ENCODE assay signal across 26 mouse cellular contexts in genomic region chr17:73119150-73119549, GRCm38 (mm10). TPM values are rescaled to one million over a fixed set of nuclear protein-coding genes. Genes with fewer than 3 reads are reported as not detected.
DNase-seq lines count a peak whose midpoint lies in the region; ATAC-seq and TF ChIP-seq lines count a peak whose summit lies in the region.
"Had no signal": no experiment of that assay in that cellular context is flagged by ENCODE, and none has a peak within 500 bp of the region (broad histone marks: within the 10 kb centered on the region; RNA-seq: fewer than 3 reads in every experiment).

No protein-coding gene starts in this region.

- TF ChIP-seq CTCF in lung, adult 2 months (IDR thresholded peaks at IDR 0.05; ENCODE audit: insufficient read depth, low read length) = no peak

- 79% methylated on average over 6 of the region's 6 CpGs for WGBS in heart, embryonic 15.5 days
- WGBS in lung, adult 2 months = 84% methylated on average over 6 of the region's 6 CpGs

- H3K4me3 ChIP-seq in heart, embryonic 15.5 days = no peak overlapping the region
- no peak overlapping the region for H3K4me3 ChIP-seq in lung, adult 2 months (replicated peaks; ENCODE audit: extremely low read depth, low read depth, low read length)
- H3K4me3 ChIP-seq: embryonic facial prominence, embryonic 13.5 days; erythroblast, embryonic 14.5 days; forebrain, embryonic 13.5 days; layer of hippocampus, adult 2 months; limb, embryonic 12.5 days; neural tube, embryonic 13.5 days had no signal

- ATAC-seq in heart, embryonic 15.5 days (replicated peaks; ENCODE audit: insufficient number of reproducible peaks, insufficient read depth, low FRiP score, low read depth) = peak; percentile 18; the same call in 1 of the 2 replicates
- peak; percentile 32; the same call in 1 of the 2 replicates for ATAC-seq in megakaryocyte progenitor cell, adult 5-6 weeks (replicated peaks; ENCODE audit: poor library complexity)
- ATAC-seq: forebrain, embryonic 13.5 days; Patski had no signal

- H3K27ac ChIP-seq in heart, embryonic 15.5 days = no peak overlapping the region
- H3K27ac ChIP-seq: embryonic facial prominence, embryonic 13.5 days; forebrain, embryonic 13.5 days; layer of hippocampus, adult 2 months; limb, embryonic 12.5 days; neural tube, embryonic 13.5 days had no signal

- no peaks in the 10 kb centered on the region for H3K9me3 ChIP-seq in heart, embryonic 15.5 days (replicated peaks)
- H3K9me3 ChIP-seq: embryonic facial prominence, embryonic 13.5 days; forebrain, embryonic 13.5 days; limb, embryonic 12.5 days; neural tube, embryonic 13.5 days had no signal

- H3K36me3 ChIP-seq in heart, embryonic 15.5 days = no peaks in the 10 kb centered on the region
- H3K36me3 ChIP-seq: embryonic facial prominence, embryonic 13.5 days; limb, embryonic 12.5 days; neural tube, embryonic 13.5 days had no signal

- no peak overlapping the region for H3K9ac ChIP-seq in heart, embryonic 15.5 days
- H3K9ac ChIP-seq: embryonic facial prominence, embryonic 13.5 days; forebrain, embryonic 13.5 days; limb, embryonic 12.5 days; neural tube, embryonic 13.5 days had no signal

- no peak for DNase-seq in heart, adult 8-10 months (ENCODE audit: low spot score)
- peak; percentile 1 for DNase-seq in T-cell, adult 2 months (ENCODE audit: low spot score)
- DNase-seq in thymus, postnatal 4 days = peak; percentile 51
- DNase-seq in lung, adult 2 months = no peak
- no peak for DNase-seq in kidney, adult 9 months
- DNase-seq: adrenal gland, postnatal 14 days; cerebellum, adult 2 months; cerebellum, postnatal 25 days; embryo, embryonic 11 days; heart, postnatal 14 days; kidney, postnatal 25 days; layer of hippocampus, postnatal 36 days; lung, adult 18-20 months; lung, postnatal 14 days; midbrain, embryonic 14.5 days had no signal

- no peak overlapping the region for H3K4me2 ChIP-seq in heart, embryonic 15.5 days
- H3K4me2 ChIP-seq: embryonic facial prominence, embryonic 13.5 days; forebrain, embryonic 13.5 days; heart, embryonic 11.5 days; limb, embryonic 12.5 days; liver, embryonic 11.5 days; neural tube, embryonic 13.5 days had no signal

- H3K27me3 ChIP-seq in heart, embryonic 15.5 days = no peaks in the 10 kb centered on the region
- H3K27me3 ChIP-seq: embryonic facial prominence, embryonic 13.5 days; forebrain, embryonic 13.5 days; limb, embryonic 12.5 days; neural tube, embryonic 13.5 days; Patski had no signal

- TF ChIP-seq POLR2A in lung, adult 2 months (IDR thresholded peaks at IDR 0.05; ENCODE audit: borderline replicate concordance, extremely low read depth, low read depth, low read length) = no peak

- peaks cover 21% of the 10 kb centered on the region for H3K4me1 ChIP-seq in heart, embryonic 15.5 days (replicated peaks)
- no peaks in the 10 kb centered on the region; the same call in 1 of the 2 replicates for H3K4me1 ChIP-seq in lung, adult 2 months (ENCODE audit: control insufficient read depth, insufficient read depth, low read length)
- H3K4me1 ChIP-seq: forebrain, embryonic 13.5 days; limb, embryonic 12.5 days; neural tube, embryonic 13.5 days had no signal

RNA-seq across cellular contexts. Expression of gene Lclat1, which starts 11.4 kb away (rescaled TPM):
- 35.9 and 36.3 TPM in 2 replicates for polyA plus RNA-seq in heart, embryonic 15.5 days (2015; fragmentation: Nextera tagmentation; extraction: Ambion mirVana)
- 100 to 1,000 TPM; 101 to 145 (median 128) TPM for total RNA-seq in heart, adult 8-10 months (2022)
- total RNA-seq in megakaryocyte progenitor cell, adult 5-6 weeks (2015) = 25.8 and 29.4 TPM in 2 replicates
- total RNA-seq in megakaryocyte progenitor cell, adult 5-6 weeks (2017) = 8.8 and 10.0 TPM in 2 replicates
- 9.4 and 22.8 TPM in 2 replicates for polyA plus RNA-seq in lung, adult 2 months (2012; rRNA removed)
- polyA plus RNA-seq: erythroblast, embryonic 14.5 days had no signal

Comparison
In these comparisons a context has a peak if more than half of its experiments do, and no peak if none do; other contexts are left out.
1. DNase-seq: peak in T-cell, adult 2 months (single experiment) and thymus, postnatal 4 days (single experiment); none in heart, adult 8-10 months (single experiment), lung, adult 2 months (single experiment) and kidney, adult 9 months (single experiment).